Mouse (Mus musculus): ENCODE measurements at regions not wholly inside any gene's neighbourhood (a gene's known extent, or its start where the extent isn't known, plus 50 kb on each side); places are given as distances from the start of the nearest gene placed in this dataset.

GRCm38 (mm10) chr14:45992041-45992869 lies 334.3 kb upstream of the Ddhd1 start:
- TF ChIP-seq CTCF (IDR thresholded peaks at IDR 0.05; ENCODE audit: low read depth, low read length), result no peak
- TF ChIP-seq POLR2A (IDR thresholded peaks at IDR 0.05; ENCODE audit: borderline replicate concordance, low read depth, low read length), result no peak

Data from bone marrow macrophage, adult 2 months (primary cell).